Mouse (Mus musculus) urinary bladder, adult 2 months (tissue): ENCODE data around the gene Msmp. TPM values are rescaled to one million over a fixed set of nuclear protein-coding genes. Genes with fewer than 3 reads are reported as not detected.

ENCODE experiments used
- polyA plus RNA-seq: library from polyadenylated mRNA; depleted of rRNA; stranded (reverse); fragments of >200 nt; gene quantifications from 2 replicates; pipeline ENCODE4 v1.2.3, GENCODE M21; 2012; rRNA removed

Gene Msmp
- polyA plus RNA-seq, 1 experiment: not detected

Other genes starting within 250 kb of the Msmp start
- gene Rusc2, start 202.5 kb downstream of the Msmp start, polyA plus RNA-seq: 22.3 and 43.1 TPM in 2 replicates
- gene Fam166b, start 155.4 kb downstream of the Msmp start, polyA plus RNA-seq: 0.55 and 0.59 TPM in 2 replicates
- 25.8 and 34.2 TPM in 2 replicates for gene Tesk1, start 142.6 kb downstream of the Msmp start, polyA plus RNA-seq
- gene Cd72, start 129.9 kb downstream of the Msmp start, polyA plus RNA-seq: 2.4 and 4.6 TPM in 2 replicates
- 0.22 and 0.41 TPM in 2 replicates for gene Sit1, start 100.8 kb downstream of the Msmp start, polyA plus RNA-seq
- 272 and 290 TPM in 2 replicates for gene Ccdc107, start 91.6 kb downstream of the Msmp start, polyA plus RNA-seq
- gene Arhgef39, start 84.8 kb downstream of the Msmp start, polyA plus RNA-seq: 14.7 and 26.0 TPM in 2 replicates
- 1.3 and 1.9 TPM in 2 replicates for gene Car9, start 77.5 kb downstream of the Msmp start, polyA plus RNA-seq
- gene Tpm2, start 60.7 kb downstream of the Msmp start, polyA plus RNA-seq: 3,808 and 5,340 TPM in 2 replicates
- gene Creb3, start 22.2 kb downstream of the Msmp start, polyA plus RNA-seq: 57.7 and 77.0 TPM in 2 replicates
- 124 and 153 TPM in 2 replicates for gene Tln1, start 21.8 kb downstream of the Msmp start, polyA plus RNA-seq
- 34.9 and 35.1 TPM in 2 replicates for gene Rgp1, start 5.8 kb downstream of the Msmp start, polyA plus RNA-seq
- gene Gba2, start 5.6 kb downstream of the Msmp start, polyA plus RNA-seq: 15.1 and 16.8 TPM in 2 replicates
- gene Npr2, start 47.4 kb upstream of the Msmp start, polyA plus RNA-seq: 54.7 and 69.7 TPM in 2 replicates
- 1.0 and 1.3 TPM in 2 replicates for gene Spag8, start 69.1 kb upstream of the Msmp start, polyA plus RNA-seq
- gene Hint2, start 72.0 kb upstream of the Msmp start, polyA plus RNA-seq: 107 and 112 TPM in 2 replicates
- gene Tmem8b, start 84.5 kb upstream of the Msmp start, polyA plus RNA-seq: 8.3 and 12.6 TPM in 2 replicates
- gene Fam221b, start 84.7 kb upstream of the Msmp start, polyA plus RNA-seq: 0.41 and 0.51 TPM in 2 replicates
- gene Olfr70, start 116.3 kb upstream of the Msmp start, polyA plus RNA-seq: not detected in 2 replicates
- gene Olfr71, start 125.8 kb upstream of the Msmp start, polyA plus RNA-seq: not detected in 2 replicates
- 5.2 and 7.8 TPM in 2 replicates for gene Hrct1, start 142.7 kb upstream of the Msmp start, polyA plus RNA-seq
- 1.2 and 1.6 TPM in 2 replicates for gene Spaar, start 145.5 kb upstream of the Msmp start, polyA plus RNA-seq
- gene Olfr159, start 186.5 kb upstream of the Msmp start, polyA plus RNA-seq: not detected in 2 replicates
- gene Olfr156, start 239.4 kb upstream of the Msmp start, polyA plus RNA-seq: not detected in 2 replicates